Mouse (Mus musculus): ENCODE results near the gene Amn. TPM values are rescaled to one million over a fixed set of nuclear protein-coding genes. Genes with fewer than 3 reads are reported as not detected.

Amn gene
- polyA plus RNA-seq, 2 experiments = 0.55 to 1.4 TPM

- DNase-seq (ENCODE audit: low spot score) = no peak
- no peak overlapping the region for H3K4me3 ChIP-seq (replicated peaks; ENCODE audit: low read length)
- H3K9ac ChIP-seq (ENCODE audit: low read depth, low read length, severe bottlenecking) = no peak overlapping the region
- 59% methylated on average over 5 of the region's 5 CpGs for WGBS
- no peak overlapping the region for H3K4me2 ChIP-seq (replicated peaks; ENCODE audit: low read depth, low read length, severe bottlenecking)
- H3K4me1 ChIP-seq (ENCODE audit: control insufficient read depth, insufficient read depth, low read length) = no peaks in the 10 kb centered on the region
- no peaks in the 10 kb centered on the region for H3K9me3 ChIP-seq (ENCODE audit: control insufficient read depth, low read length)
- ATAC-seq (ENCODE audit: low FRiP score, low read depth) = no peak
- peaks cover 6% of the 10 kb centered on the region; the same call in 1 of the 2 replicates for H3K27me3 ChIP-seq (ENCODE audit: control insufficient read depth, insufficient read depth, low read length)
- no peak overlapping the region for H3K27ac ChIP-seq (replicated peaks; ENCODE audit: low read depth, low read length)
- peaks cover 39% of the 10 kb centered on the region for H3K36me3 ChIP-seq (ENCODE audit: control insufficient read depth, insufficient read depth, low read length)
- no peak for TF ChIP-seq POLR2A (IDR thresholded peaks at IDR 0.05; ENCODE audit: borderline replicate concordance, extremely low read depth, insufficient read depth, insufficient read length)
These were observed 5.7 kb upstream of the Amn start for GRCm38 (mm10) chr12:111265212-111265611.

DNA sequence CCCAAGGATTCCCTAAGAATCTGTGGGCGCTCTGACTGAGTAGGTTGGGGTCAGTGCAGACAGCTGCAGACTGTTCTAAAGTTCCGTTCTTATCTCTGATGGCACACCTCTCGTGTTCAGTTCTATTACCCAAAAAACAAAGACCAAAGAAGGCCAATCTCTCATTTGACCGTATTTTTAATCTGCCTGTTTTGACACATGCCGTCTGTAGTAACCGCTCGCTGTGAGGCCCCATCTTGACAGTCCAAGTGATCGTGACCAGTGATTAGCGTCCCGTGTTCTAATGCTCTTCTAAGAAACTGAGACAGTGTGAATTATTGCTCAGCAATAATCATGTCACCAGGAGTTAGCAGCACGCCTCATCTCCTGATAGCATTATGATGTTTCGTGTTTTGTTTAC, 4.3 kb upstream of the Amn start:
- Histone ChIP-seq H3K4me3 (replicated peaks; ENCODE audit: low read length) (no peak overlapping the region), H3K27me3 (ENCODE audit: control insufficient read depth, insufficient read depth, low read length) (peaks cover 20% of the 10 kb centered on the region), H3K4me1 (ENCODE audit: control insufficient read depth, insufficient read depth, low read length) (no peaks in the 10 kb centered on the region), H3K36me3 (ENCODE audit: control insufficient read depth, insufficient read depth, low read length) (peaks cover 26% of the 10 kb centered on the region), H3K27ac (replicated peaks; ENCODE audit: low read depth, low read length) (no peak overlapping the region), H3K9ac (ENCODE audit: low read depth, low read length, severe bottlenecking) (no peak overlapping the region), H3K9me3 (ENCODE audit: control insufficient read depth, low read length) (no peaks in the 10 kb centered on the region), H3K4me2 (replicated peaks; ENCODE audit: low read depth, low read length, severe bottlenecking) (no peak overlapping the region)
- WGBS = 81% methylated on average over 12 of the region's 12 CpGs
- no peak for TF ChIP-seq POLR2A (IDR thresholded peaks at IDR 0.05; ENCODE audit: borderline replicate concordance, extremely low read depth, insufficient read depth, insufficient read length)
- no peak for ATAC-seq (ENCODE audit: low FRiP score, low read depth)
- DNase-seq (ENCODE audit: low spot score) = no peak

DNA sequence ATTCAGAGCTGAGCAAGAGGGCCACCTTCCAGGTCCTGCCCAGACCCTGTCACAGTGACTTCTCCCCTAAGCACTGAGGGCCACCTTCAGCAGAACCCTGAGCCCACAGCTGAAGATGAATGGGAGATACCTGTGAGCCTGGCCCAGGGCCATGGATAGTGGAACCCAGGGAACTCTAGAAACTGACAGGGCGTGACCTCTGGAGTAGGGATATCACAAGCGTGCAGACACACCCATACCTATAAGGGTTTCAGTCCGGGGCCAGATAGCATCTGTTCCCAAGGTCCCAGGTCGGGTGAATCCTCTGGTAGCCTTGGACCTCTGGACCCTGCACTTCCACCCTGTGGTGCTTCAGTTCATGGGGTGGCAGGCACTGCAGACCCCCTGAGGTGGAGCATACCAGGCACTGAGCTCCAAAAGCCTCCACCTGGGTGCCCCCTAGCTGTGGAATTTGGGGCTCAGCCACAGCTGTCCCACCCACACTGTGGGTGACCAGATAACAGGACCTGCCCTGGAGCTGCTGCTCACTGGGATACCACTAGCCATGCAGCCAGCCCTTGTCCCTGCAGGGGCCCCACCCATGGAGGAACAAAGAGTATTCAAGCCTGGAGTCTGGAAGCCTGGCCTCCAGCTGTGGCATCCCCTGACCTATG, 3.1 kb upstream of the Amn start:
- DNase-seq (ENCODE audit: low spot score) (no peak), ATAC-seq (ENCODE audit: low FRiP score, low read depth) (no peak)
- no peak overlapping the region for H3K4me3 ChIP-seq (replicated peaks; ENCODE audit: low read length)
- H3K4me1 ChIP-seq (ENCODE audit: control insufficient read depth, insufficient read depth, low read length) = no peaks in the 10 kb centered on the region
- peaks cover 18% of the 10 kb centered on the region for H3K36me3 ChIP-seq (ENCODE audit: control insufficient read depth, insufficient read depth, low read length)
- H3K27me3 ChIP-seq (ENCODE audit: control insufficient read depth, insufficient read depth, low read length) = peaks cover 32% of the 10 kb centered on the region
- no peak for TF ChIP-seq POLR2A (IDR thresholded peaks at IDR 0.05; ENCODE audit: borderline replicate concordance, extremely low read depth, insufficient read depth, insufficient read length)
- H3K9me3 ChIP-seq (ENCODE audit: control insufficient read depth, low read length) = no peaks in the 10 kb centered on the region
- 74% methylated on average over 4 of the region's 4 CpGs for WGBS
- no peak overlapping the region for H3K4me2 ChIP-seq (replicated peaks; ENCODE audit: low read depth, low read length, severe bottlenecking)
- H3K27ac ChIP-seq (replicated peaks; ENCODE audit: low read depth, low read length) = no peak overlapping the region
- H3K9ac ChIP-seq (ENCODE audit: low read depth, low read length, severe bottlenecking) = no peak overlapping the region

DNA sequence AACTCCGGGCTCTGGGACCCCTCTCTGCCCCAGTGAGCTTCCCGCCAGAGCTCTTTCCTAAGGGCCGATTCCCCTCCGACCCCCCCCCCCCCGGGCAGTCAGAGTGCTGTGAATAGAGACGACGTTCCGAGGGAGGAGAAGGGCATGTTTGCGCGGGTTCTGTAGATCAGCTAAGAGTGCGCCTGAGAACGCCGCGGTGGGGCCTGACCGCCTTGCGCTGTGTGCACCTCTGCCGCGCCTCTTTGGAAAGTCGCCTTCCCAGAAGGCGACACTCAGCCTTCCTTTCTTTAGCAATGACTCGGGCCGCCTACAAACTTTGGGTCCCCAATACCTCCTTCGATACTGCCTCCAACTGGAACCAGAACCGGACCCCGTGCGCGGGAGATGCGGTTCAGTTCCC, 511 bp downstream of the Amn start:
- no peak overlapping the region; the same call in 1 of the 2 replicates for H3K4me2 ChIP-seq (replicated peaks; ENCODE audit: low read depth, low read length, severe bottlenecking)
- peaks cover 68% of the 10 kb centered on the region for H3K27me3 ChIP-seq (ENCODE audit: control insufficient read depth, insufficient read depth, low read length)
- peaks cover 19% of the 10 kb centered on the region for H3K4me1 ChIP-seq (ENCODE audit: control insufficient read depth, insufficient read depth, low read length)
- ATAC-seq (ENCODE audit: low FRiP score, low read depth) = no peak
- 9% methylated on average over 23 of the region's 28 CpGs for WGBS
- no peak for DNase-seq (ENCODE audit: low spot score)
- H3K36me3 ChIP-seq (ENCODE audit: control insufficient read depth, insufficient read depth, low read length) = no peaks in the 10 kb centered on the region; the same call in 1 of the 2 replicates
- no peak overlapping the region for H3K27ac ChIP-seq (replicated peaks; ENCODE audit: low read depth, low read length)
- H3K9ac ChIP-seq (ENCODE audit: low read depth, low read length, severe bottlenecking) = no peak overlapping the region
- H3K9me3 ChIP-seq (ENCODE audit: control insufficient read depth, low read length) = no peaks in the 10 kb centered on the region
- no peak for TF ChIP-seq POLR2A (IDR thresholded peaks at IDR 0.05; ENCODE audit: borderline replicate concordance, extremely low read depth, insufficient read depth, insufficient read length)
- H3K4me3 ChIP-seq (replicated peaks; ENCODE audit: low read length) = peak overlapping the region; percentile 9; the same call in 1 of the 2 replicates

DNA sequence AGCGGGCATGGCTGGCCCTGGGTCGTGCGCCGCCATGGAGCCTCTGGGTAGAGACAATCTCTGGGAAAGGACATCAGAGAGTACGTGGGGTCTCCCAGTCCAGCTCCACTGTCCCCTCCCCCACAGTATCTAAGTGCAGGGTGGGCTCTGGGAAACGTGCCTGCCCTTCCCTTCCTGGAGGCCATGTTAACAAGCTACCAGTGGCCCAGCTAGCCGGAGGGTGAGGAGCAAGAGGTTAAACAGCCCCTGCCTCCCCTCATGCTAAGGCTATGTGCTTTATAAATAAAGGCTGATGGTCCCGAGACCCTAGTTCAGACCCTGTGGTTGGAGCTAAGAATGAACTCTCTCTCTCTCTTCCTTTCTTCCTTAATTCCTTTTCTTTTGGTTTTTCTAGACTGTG, 1.1 kb downstream of the Amn start:
- ATAC-seq (ENCODE audit: low FRiP score, low read depth) (no peak), DNase-seq (ENCODE audit: low spot score) (no peak)
- Histone ChIP-seq H3K9ac (ENCODE audit: low read depth, low read length, severe bottlenecking) (no peak overlapping the region), H3K9me3 (ENCODE audit: control insufficient read depth, low read length) (no peaks in the 10 kb centered on the region), H3K27ac (replicated peaks; ENCODE audit: low read depth, low read length) (no peak overlapping the region), H3K36me3 (ENCODE audit: control insufficient read depth, insufficient read depth, low read length) (no peaks in the 10 kb centered on the region), H3K4me2 (replicated peaks; ENCODE audit: low read depth, low read length, severe bottlenecking) (no peak overlapping the region), H3K4me1 (ENCODE audit: control insufficient read depth, insufficient read depth, low read length) (peaks cover 19% of the 10 kb centered on the region), H3K27me3 (ENCODE audit: control insufficient read depth, insufficient read depth, low read length) (peaks cover 74% of the 10 kb centered on the region), H3K4me3 (replicated peaks; ENCODE audit: low read length) (no peak overlapping the region)
- 21% methylated on average over 8 of the region's 8 CpGs for WGBS
- no peak for TF ChIP-seq POLR2A (IDR thresholded peaks at IDR 0.05; ENCODE audit: borderline replicate concordance, extremely low read depth, insufficient read depth, insufficient read length)
